Mouse (Mus musculus) G1E (cell line): ENCODE measurements around the gene Slc48a1. TPM values are rescaled to one million over a fixed set of nuclear protein-coding genes. Genes with fewer than 3 reads are reported as not detected.

Experiments used
- ATAC-seq: 2 replicates; pipeline ENCODE4 v1.8.0; 2016; ENCODE audit warnings: mild to moderate bottlenecking; ENCODE audit not compliant: insufficient number of reproducible peaks, poor library complexity, low FRiP score, severe bottlenecking; ENCODE audit errors: extremely low read depth
- DNase-seq: peaks from one replicate; pipeline ENCODE4 v3.0.0; 2012; ENCODE audit warnings: low spot score
- H3K27me3 ChIP-seq: 2 replicates; pipeline ENCODE4 v1.6.1; 2012; ENCODE audit warnings: mild to moderate bottlenecking, low read length, inconsistent platforms; ENCODE audit not compliant: insufficient read depth
- H3K36me3 ChIP-seq: replicated peaks from 2 replicates; pipeline ENCODE3; 2012; ENCODE audit warnings: mild to moderate bottlenecking, inconsistent platforms
- H3K4me1 ChIP-seq: 2 replicates; pipeline ENCODE4 v1.6.1; 2012; ENCODE audit warnings: low read depth, low read length, inconsistent platforms, mixed read lengths; ENCODE audit not compliant: insufficient read depth
- H3K4me3 ChIP-seq: 2 replicates; pipeline ENCODE4 v1.5.1; 2012; ENCODE audit warnings: low read depth, mild to moderate bottlenecking, inconsistent platforms, low read length, moderate library complexity, mixed read lengths
- H3K9me3 ChIP-seq: replicated peaks from 2 replicates; pipeline ENCODE4 v1.6.1; 2012; ENCODE audit warnings: inconsistent platforms
- CTCF ChIP-seq: IDR thresholded peaks from 2 replicates; pipeline ENCODE4 v1.5.1; 2012; ENCODE audit warnings: low read depth, low read length, inconsistent platforms, mixed read lengths
- GATA1 ChIP-seq: IDR thresholded peaks from 2 replicates; pipeline ENCODE4 v1.6.1; 2012; ENCODE audit warnings: borderline replicate concordance, low read length, inconsistent platforms, mixed read lengths
- GATA2 ChIP-seq: IDR thresholded peaks from 2 replicates; pipeline ENCODE4 v1.6.1; 2012; ENCODE audit warnings: low read depth, low read length, inconsistent platforms, borderline replicate concordance
- POLR2AphosphoS5 ChIP-seq: IDR thresholded peaks from 2 replicates; pipeline ENCODE4 v1.6.1; 2012; ENCODE audit warnings: low read depth, low read length, inconsistent platforms; ENCODE audit not compliant: insufficient replicate concordance
- TAL1 ChIP-seq: conservative IDR thresholded peaks from 2 replicates; pipeline ENCODE4 v1.6.1; 2012; ENCODE audit warnings: low read depth, low read length, inconsistent platforms, mixed read lengths
- polyA plus RNA-seq: library from polyadenylated mRNA; stranded (reverse); fragments of >175 nt; gene quantifications from 2 replicates; pipeline ENCODE4 v1.2.3, GENCODE M21; 2012
- total RNA-seq, 2 experiments: library from RNA; stranded (forward) in 1 of 2; stranded (reverse) in 1 of 2; fragments of 200-1000 nt in 1 of 2; fragments of >200 nt in 1 of 2; fragmentation: Nextera tagmentation in 1 of 2; gene quantifications; 2 replicates each; pipeline ENCODE4 v1.2.3; 2014 to 2017

Slc48a1 gene
- total and polyA plus RNA-seq, 3 experiments, result 108 to 256 (median 125) TPM

- H3K4me3 ChIP-seq, result no peak overlapping the region
- TF ChIP-seq CTCF (no peak), POLR2AphosphoS5 (no peak)
- DNase-seq (no peak), ATAC-seq (no peak)
- peaks cover 20% of the 10 kb centered on the region; the same call in 1 of the 2 replicates for H3K27me3 ChIP-seq
- peaks cover 20% of the 10 kb centered on the region for H3K4me1 ChIP-seq
- peaks cover 15% of the 10 kb centered on the region for H3K36me3 ChIP-seq
- no peaks in the 10 kb centered on the region for H3K9me3 ChIP-seq
Observed at GRCm38 (mm10) chr15:97740283-97740732, 38.0 kb upstream of the Slc48a1 start.

DNA sequence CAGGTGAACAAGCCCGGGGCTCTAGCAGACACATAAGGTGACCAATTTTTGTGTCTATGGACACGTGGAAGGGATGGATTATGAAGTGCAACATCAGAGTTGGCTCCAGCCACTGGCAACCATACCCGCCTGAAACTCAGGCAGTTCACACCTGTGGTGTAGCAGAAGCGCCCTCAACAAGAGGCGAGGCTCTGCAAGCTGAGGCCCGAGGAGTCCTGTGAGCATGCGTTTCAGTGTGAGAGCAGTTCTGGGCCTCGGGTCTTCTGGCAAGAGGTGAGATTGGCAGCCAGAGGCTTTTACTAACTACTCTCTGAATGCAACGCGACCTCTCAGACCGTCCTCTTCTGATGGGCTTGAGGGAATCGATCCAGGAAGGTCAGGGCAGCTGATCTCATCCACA is 36.7 kb upstream of the Slc48a1 start:
- peaks cover 25% of the 10 kb centered on the region for H3K36me3 ChIP-seq
- H3K4me3 ChIP-seq, result no peak overlapping the region
- no peaks in the 10 kb centered on the region for H3K9me3 ChIP-seq
- H3K4me1 ChIP-seq, result peaks cover 24% of the 10 kb centered on the region
- peaks cover 22% of the 10 kb centered on the region; the same call in 1 of the 2 replicates for H3K27me3 ChIP-seq
- no peak for TF ChIP-seq POLR2AphosphoS5
- ATAC-seq (no peak), DNase-seq (no peak)

DNA sequence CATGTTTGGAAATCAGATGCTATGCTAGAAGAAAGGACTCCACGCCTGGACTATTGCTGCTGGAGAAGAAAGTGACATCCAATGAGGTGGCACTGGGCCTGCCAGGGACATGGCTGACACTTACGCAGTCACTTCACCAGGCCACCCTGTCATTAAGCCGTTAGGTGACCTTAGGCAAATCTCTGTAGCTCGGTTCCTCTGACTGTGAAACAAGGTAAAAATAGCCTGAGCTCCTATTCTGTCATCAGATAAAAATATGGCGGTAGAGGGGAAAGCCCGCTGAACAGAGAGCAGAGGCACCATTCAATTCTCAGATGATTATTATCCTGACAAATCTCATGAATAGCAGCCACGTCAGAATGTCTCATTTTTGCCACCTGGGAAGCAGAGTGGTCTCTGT is 36.2 kb upstream of the Slc48a1 start:
- H3K36me3 ChIP-seq, result peaks cover 29% of the 10 kb centered on the region
- H3K4me1 ChIP-seq, result peaks cover 27% of the 10 kb centered on the region
- no peak for TF ChIP-seq CTCF
- no peak for TF ChIP-seq POLR2AphosphoS5
- no peak for TF ChIP-seq GATA1
- no peak for TF ChIP-seq GATA2
- no peak for TF ChIP-seq TAL1
- DNase-seq (no peak), ATAC-seq (no peak)
- H3K4me3 ChIP-seq, result no peak overlapping the region
- peaks cover 26% of the 10 kb centered on the region; the same call in 1 of the 2 replicates for H3K27me3 ChIP-seq
- H3K9me3 ChIP-seq, result no peaks in the 10 kb centered on the region

GRCm38 (mm10) chr15:97742600-97742999 is 35.7 kb upstream of the Slc48a1 start:
- TF ChIP-seq POLR2AphosphoS5 (no peak), CTCF (no peak), TAL1 (no peak), GATA1 (no peak), GATA2 (no peak)
- peaks cover 27% of the 10 kb centered on the region; the same call in 1 of the 2 replicates for H3K27me3 ChIP-seq
- ATAC-seq (no peak), DNase-seq (no peak)
- peaks cover 29% of the 10 kb centered on the region for H3K4me1 ChIP-seq
- H3K36me3 ChIP-seq, result peaks cover 31% of the 10 kb centered on the region
- no peaks in the 10 kb centered on the region for H3K9me3 ChIP-seq
- no peak overlapping the region for H3K4me3 ChIP-seq

DNA sequence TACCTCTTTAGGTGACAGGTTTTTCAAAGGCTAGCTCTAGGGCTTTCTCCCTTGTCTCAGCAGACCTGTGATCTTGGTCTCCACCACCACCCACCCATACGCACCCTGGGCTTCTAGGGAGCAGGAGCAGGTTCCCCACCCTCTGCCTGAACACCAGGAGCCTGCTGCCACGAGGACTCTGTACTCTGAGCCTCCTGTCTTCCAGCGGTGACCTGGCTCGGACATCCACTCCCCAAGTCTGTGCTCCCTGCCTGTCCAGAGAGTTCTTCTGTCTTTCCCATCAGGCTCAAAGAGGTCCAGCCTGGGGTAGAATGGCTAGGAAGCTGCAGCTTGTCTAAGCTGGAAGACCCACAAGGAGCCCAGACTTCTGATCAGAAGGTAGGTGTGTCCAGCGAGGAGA is 35.1 kb upstream of the Slc48a1 start:
- TF ChIP-seq GATA2 (no peak), GATA1 (no peak), CTCF (no peak), POLR2AphosphoS5 (no peak)
- no peak for ATAC-seq

DNA sequence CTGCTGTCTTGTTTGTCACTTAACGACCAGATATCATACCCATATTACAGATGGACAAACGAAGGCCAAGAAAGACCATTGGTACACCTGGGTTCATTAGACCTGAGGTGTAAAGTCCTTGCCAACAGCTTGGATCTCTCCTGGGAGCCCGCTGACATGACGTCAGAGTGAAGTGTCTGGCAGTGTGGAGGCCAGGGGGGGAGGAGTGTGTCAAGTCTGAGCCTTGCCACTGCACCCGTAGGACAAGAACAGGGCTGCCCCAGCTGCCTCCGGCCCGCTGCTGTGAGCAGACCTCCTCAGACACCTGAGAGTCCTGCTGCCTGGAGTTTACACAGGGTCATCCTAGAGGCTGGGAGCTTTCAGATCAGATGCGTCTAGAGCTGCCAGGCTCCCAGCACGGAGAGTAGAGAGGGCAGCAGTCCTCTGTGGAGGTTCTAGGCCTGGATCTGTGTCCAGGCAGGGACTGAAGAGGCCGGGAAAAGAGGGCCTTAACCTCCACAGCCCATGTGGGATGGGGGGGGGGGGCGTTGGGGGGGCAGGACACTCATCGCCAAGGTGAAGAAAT is 34.3 kb upstream of the Slc48a1 start:
- no peak for ATAC-seq
- H3K4me1 ChIP-seq, result peaks cover 32% of the 10 kb centered on the region
- H3K36me3 ChIP-seq, result peaks cover 36% of the 10 kb centered on the region
- no peak for TF ChIP-seq POLR2AphosphoS5
- no peak for TF ChIP-seq TAL1
- TF ChIP-seq GATA1, result no peak
- TF ChIP-seq CTCF, result no peak
- TF ChIP-seq GATA2, result no peak
- H3K9me3 ChIP-seq, result no peaks in the 10 kb centered on the region
- H3K4me3 ChIP-seq, result no peak overlapping the region
- no peak for DNase-seq
- peaks cover 29% of the 10 kb centered on the region; the same call in 1 of the 2 replicates for H3K27me3 ChIP-seq

More for the DNA sequence above, 35.1 kb upstream of the Slc48a1 start:
- H3K9me3 ChIP-seq, result no peaks in the 10 kb centered on the region
- H3K27me3 ChIP-seq, result peaks cover 28% of the 10 kb centered on the region; the same call in 1 of the 2 replicates
- DNase-seq, result no peak
- H3K4me3 ChIP-seq, result no peak overlapping the region
- H3K36me3 ChIP-seq, result peaks cover 34% of the 10 kb centered on the region
- H3K4me1 ChIP-seq, result peaks cover 32% of the 10 kb centered on the region
